Mouse (Mus musculus) liver, postnatal 0 days (tissue): Measurements from ENCODE around the gene Mcu.

Source experiments
- CTCF ChIP-seq: sonication (generic); IDR thresholded peaks from 2 replicates; pipeline ENCODE4 v1.5.1; 2016; ENCODE audit warnings: antibody characterized with exemption, low read depth
- EP300 ChIP-seq: IDR thresholded peaks from 2 replicates; pipeline ENCODE4 v1.6.1; 2016; ENCODE audit warnings: antibody characterized with exemption, low read depth, mild to moderate bottlenecking

DNA sequence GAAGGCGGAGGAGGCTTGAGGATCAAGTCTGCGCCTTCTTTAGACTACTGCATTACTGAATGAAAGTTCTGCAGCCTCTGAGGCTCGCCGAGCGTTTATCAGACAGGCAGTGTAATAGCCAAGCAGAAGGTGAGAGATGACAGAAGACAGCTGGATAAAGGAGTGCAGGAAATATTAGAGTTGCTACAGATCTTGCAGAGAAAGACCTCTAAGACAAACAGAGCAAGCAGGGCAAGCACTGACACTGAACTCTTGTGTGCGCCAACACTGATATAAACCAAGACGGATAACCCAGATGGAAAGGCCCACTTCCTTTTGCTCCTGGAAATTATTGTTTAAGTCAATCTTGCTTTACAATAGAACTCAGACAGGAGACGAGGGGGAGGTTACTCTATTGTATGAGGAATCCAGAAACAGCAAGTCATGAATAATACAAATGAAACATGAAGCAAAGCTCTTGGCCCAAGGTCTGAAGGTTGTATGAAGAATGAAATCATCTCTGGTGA is 92.6 kb downstream of the Mcu start:
- TF ChIP-seq CTCF (no peak), EP300 (no peak)
